Mouse (Mus musculus) left cerebral cortex, postnatal 14 days (tissue): Measurements from ENCODE around the gene Eya2. TPM values are rescaled to one million over a fixed set of nuclear protein-coding genes. Genes with fewer than 3 reads are reported as not detected.

ENCODE experiments used
- DNase-seq, 2 experiments: peaks; one replicate each; pipeline ENCODE4 v3.0.0; 2021 to 2022; ENCODE audit warnings: low spot score in 2 of 2, mixed read lengths in 1 of 2
- intact Hi-C: fragments of 180-260 bp; cut with DNase I; formaldehyde crosslinking; loops from one replicate; pipeline ENCODE4 v1.15.1; 2025
- total RNA-seq, 2 experiments: library from RNA; stranded (reverse); gene quantifications; 2 replicates each; pipeline ENCODE4 v1.2.3; 2021

The Eya2 gene
- total RNA-seq, 2 experiments from 2014 or later, result 4.8 to 5.1 TPM

DNA sequence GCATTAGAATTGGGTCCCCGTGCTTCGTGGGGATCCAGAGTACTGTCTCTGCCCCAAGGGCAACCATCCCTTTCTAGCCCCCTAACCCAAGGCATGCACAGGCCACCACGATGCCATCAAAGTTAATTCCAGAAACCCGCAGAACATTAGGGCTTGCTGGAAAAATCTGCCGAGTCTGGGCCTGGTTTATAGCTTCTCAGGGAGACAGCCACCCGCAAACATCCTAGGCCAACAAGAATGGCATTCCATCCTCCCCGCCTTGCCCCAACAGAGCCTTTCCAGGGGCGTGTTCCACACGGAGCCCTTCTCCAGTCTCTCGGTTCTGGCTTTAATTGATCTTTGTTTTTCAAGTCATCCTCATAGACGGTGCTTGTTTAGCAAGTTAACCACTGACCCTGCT is 153.6 kb downstream of the Eya2 start:
- intact Hi-C loops, result no loop called here
- no peak for DNase-seq

GRCm38 (mm10) chr2:165751068-165751467 is 156.2 kb downstream of the Eya2 start:
- intact Hi-C loops, result loop anchor here (5.0 kb wide), 1 partner anchor 224 kb away; no protein-coding TSS in a partner anchor
- no peak for DNase-seq

DNA sequence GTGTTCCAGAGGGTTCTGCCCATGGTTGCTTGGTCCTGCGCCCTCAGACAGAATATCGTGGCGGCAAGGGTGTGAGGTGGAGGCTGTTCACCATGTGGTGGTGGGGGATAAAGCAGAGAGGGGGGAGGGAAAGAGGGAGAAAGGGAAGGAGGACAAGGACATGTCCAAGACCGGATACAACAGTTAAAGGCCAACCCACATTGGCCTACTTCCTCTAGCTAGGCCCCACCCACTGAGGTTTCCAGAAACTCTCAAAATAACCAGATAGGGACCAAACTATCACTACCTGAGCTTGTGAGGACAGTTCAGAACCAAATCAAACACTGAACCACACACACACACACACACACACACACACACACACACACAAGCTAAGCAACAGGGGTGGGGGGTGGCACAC is 157.9 kb downstream of the Eya2 start:
- intact Hi-C loops, result loop anchor here (5.0 kb wide), 1 partner anchor 225 kb away; no protein-coding TSS in a partner anchor

GRCm38 (mm10) chr2:165757799-165758198 is 163.0 kb downstream of the Eya2 start:
- intact Hi-C loops, result no loop called here
- no peak for DNase-seq

More for the DNA sequence above, 157.9 kb downstream of the Eya2 start:
- no peak for DNase-seq

- no peak for DNase-seq
- intact Hi-C loops, result no loop called here
Measured at GRCm38 (mm10) chr2:165758534-165758933, 163.7 kb downstream of the Eya2 start.

- intact Hi-C loops, result no loop called here
Measured at GRCm38 (mm10) chr2:165759421-165759985, 164.7 kb downstream of the Eya2 start.

GRCm38 (mm10) chr2:165768805-165769358 is 174.1 kb downstream of the Eya2 start:
- intact Hi-C loops, result no loop called here
- no peak for DNase-seq

More at GRCm38 (mm10) chr2:165759421-165759985, 164.7 kb downstream of the Eya2 start:
- DNase-seq, result no peak

GRCm38 (mm10) chr2:165769375-165769948 is 174.6 kb downstream of the Eya2 start:
- intact Hi-C loops, result no loop called here
- DNase-seq, result no peak

GRCm38 (mm10) chr2:165778927-165779326 is 184.1 kb downstream of the Eya2 start:
- peak; percentile 90 to 94 for DNase-seq
- intact Hi-C loops, result no loop called here

DNA sequence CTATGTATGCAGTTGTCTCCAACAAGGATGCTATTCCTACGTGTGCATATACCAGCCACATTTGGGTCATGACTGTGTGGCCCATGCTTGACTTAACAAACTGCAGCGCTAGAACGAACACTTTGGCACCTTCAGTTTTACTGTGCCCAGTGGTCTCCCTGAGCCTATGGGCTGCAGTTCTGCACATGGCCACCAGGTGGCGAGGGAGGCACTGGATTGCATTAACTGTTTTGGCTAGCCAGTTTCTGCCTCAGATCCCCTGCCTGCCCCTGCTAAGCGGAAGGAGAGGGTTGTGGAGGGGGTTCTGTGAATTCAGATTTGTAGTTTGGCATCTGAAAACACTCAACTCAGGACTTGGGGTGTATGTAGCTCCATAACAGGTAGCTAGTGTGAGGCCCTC is 187.5 kb downstream of the Eya2 start:
- DNase-seq, result peak; percentile 90 to 93
- intact Hi-C loops, result loop anchor here (5.0 kb wide), 2 partner anchors 130 to 265 kb away; no protein-coding TSS in a partner anchor

DNA sequence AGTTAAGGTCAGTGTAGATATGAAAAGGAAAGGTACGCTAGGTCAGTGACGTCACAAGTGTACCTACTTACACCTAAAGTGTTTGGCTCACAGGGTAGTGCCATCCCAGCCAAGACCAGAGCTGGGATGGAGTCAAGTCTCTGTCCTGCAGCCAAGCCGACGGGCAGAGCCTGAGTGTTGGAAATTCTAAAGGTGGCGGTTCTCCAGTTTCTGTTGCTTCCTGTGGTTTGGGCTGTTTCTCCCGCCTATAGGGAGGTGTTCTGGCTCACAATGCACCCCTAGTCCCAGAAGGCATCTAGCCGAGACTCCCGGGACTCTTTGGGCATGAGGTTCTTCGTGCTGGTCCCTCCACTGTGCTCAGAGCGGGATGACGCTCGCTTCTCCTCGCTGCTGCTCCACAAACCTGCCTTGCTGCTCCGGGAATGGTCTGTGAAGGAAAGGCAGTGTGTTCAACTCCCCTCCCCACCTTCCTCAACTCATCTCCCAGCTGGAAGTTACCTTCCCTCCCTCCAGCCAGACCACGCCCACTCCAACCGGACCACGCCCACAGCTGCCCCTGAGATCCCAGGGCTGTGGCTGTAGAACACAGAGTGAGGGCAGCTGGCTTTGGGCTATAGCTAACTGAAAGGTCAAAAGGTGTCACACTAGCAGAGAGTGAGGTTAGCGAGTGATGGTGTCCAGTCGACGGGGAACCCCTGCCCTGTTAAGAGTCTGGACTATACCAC is 190.6 kb downstream of the Eya2 start:
- no peak for DNase-seq
- intact Hi-C loops, result no loop called here

- intact Hi-C loops, result no loop called here
- no peak for DNase-seq
Measured at GRCm38 (mm10) chr2:165786467-165786866, 191.6 kb downstream of the Eya2 start.

GRCm38 (mm10) chr2:165788005-165788404 is 193.2 kb downstream of the Eya2 start:
- intact Hi-C loops, result no loop called here

DNA sequence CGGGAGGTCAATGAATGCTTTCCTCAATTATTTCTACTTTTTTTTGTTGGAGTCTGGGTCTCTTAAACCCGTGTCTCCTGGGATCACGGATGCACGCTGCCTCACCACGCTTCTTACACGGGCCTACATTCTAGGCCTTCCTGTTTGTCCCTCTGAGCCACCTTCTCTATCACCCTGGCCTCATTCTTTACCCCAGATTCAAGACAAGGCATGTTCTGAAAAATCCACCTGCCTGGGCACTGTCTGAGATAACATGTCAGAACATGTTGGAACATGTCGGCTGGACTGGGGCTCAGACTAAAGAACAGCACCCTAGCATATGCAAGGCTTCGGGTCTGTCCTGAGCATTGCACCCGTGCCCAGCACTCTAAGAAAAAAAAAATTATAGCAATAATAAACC is 194.0 kb downstream of the Eya2 start:
- intact Hi-C loops, result no loop called here
- no peak for DNase-seq

More at GRCm38 (mm10) chr2:165788005-165788404, 193.2 kb downstream of the Eya2 start:
- peak; percentile 78 to 84 for DNase-seq

- DNase-seq, result no peak
- intact Hi-C loops, result no loop called here
Measured at GRCm38 (mm10) chr2:165789667-165790066, 194.8 kb downstream of the Eya2 start.

GRCm38 (mm10) chr2:165791026-165791425 is 196.2 kb downstream of the Eya2 start:
- intact Hi-C loops, result no loop called here
- DNase-seq, result no peak

DNA sequence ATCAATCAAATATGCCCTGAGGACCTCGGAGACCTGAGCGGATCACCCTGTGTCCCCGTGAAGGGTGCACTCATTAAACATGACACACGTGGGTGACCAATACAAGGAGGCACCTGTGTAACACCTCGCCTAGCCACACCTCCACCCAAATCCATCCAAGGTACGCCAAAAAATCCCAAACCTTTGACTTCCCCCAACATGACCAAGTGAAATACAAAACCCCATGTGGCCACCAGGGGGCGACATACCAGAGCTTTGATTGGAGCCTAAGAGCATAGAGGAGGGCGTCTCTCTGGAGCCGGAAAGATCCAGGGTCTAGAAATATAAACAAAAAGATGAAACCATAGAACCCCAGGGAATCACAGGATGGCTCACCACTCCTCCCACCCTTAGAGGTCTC is 196.8 kb downstream of the Eya2 start:
- intact Hi-C loops, result no loop called here
- DNase-seq, result peak; percentile 61 to 65

GRCm38 (mm10) chr2:165792431-165793282 is 197.8 kb downstream of the Eya2 start:
- DNase-seq, result no peak
- intact Hi-C loops, result no loop called here

DNA sequence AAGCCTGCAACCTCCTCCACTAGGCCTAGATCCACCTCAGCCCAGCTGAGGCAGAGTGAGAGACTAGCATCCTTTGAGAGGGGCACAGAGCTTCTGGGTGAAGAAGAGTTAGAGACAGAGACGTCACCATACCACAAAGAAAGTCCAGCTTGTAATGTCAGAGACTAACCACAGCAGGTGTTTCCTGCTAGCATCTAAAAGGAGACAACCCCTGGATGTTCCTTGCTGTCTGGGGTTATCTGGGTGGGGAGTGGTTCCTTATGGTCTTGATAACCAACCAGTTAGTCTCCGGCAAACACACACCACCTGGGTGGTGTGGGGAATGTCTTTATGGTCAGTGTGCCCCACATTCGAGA is 198.4 kb downstream of the Eya2 start:
- intact Hi-C loops, result no loop called here
- no peak for DNase-seq

DNA sequence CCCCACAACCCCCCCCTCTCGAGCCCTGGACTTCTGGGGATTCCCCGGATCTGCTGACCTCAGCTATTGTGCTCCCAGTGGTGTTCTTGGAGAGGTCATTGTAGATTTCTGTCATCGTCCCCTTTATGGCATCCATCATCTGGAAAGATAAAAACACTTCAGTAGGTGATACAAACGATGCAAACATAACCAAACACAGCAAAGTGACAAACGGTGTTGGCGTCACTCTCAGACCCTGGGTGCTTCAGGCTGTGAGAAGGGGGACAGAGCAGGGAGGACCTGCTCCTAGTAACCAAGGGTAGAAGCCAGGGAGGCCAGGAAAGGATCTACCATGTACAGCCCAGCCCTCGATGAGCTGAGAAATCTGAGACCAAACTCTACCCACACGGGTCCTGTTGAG is 203.0 kb downstream of the Eya2 start:
- no peak for DNase-seq
- intact Hi-C loops, result no loop called here
